Mouse (Mus musculus): ENCODE data around the gene Ajap1. TPM values are rescaled to one million over a fixed set of nuclear protein-coding genes. Genes with fewer than 3 reads are reported as not detected.

Gene Ajap1
- not detected in 2 replicates for polyA plus RNA-seq (2012)

GRCm38 (mm10) chr4:153482459-153483338 lies at the start of gene Ajap1:
Ajap1 (minus strand) TSS chr4:153482811.

Data from megakaryocyte-erythroid progenitor cell, adult 5 weeks (primary cell).